Mouse (Mus musculus) intestine, postnatal 0 days (tissue): ENCODE data around the gene Hjurp. TPM values are rescaled to one million over a fixed set of nuclear protein-coding genes. Genes with fewer than 3 reads are reported as not detected.

Source experiments
- ATAC-seq: fragments of 200-750 bp; cut with Nextera tagmentation; 2 replicates; pipeline ENCODE4 v1.8.0; 2017; ENCODE audit warnings: mild to moderate bottlenecking, moderate TSS enrichment, moderate library complexity
- H3K27ac ChIP-seq: fragments of 300-500 bp; sonication (generic); 2 replicates; pipeline ENCODE4 v1.5.1; 2014; ENCODE audit warnings: mild to moderate bottlenecking, low read depth, low read length, moderate library complexity
- H3K27me3 ChIP-seq: fragments of 300-500 bp; sonication (generic); replicated peaks from 2 replicates; pipeline ENCODE4 v1.6.1; 2014; ENCODE audit warnings: low read length, mixed read lengths; ENCODE audit not compliant: control insufficient read depth, insufficient read depth
- H3K36me3 ChIP-seq: fragments of 300-500 bp; sonication (generic); 2 replicates; pipeline ENCODE4 v1.6.1; 2014; ENCODE audit warnings: mild to moderate bottlenecking, moderate library complexity; ENCODE audit not compliant: control insufficient read depth, insufficient read depth
- H3K4me1 ChIP-seq: fragments of 300-500 bp; sonication (generic); replicated peaks from 2 replicates; pipeline ENCODE4 v1.6.1; 2014; ENCODE audit warnings: antibody characterized with exemption, low read length, mixed read lengths; ENCODE audit not compliant: control insufficient read depth, insufficient read depth
- H3K4me2 ChIP-seq: fragments of 300-500 bp; sonication (generic); replicated peaks from 2 replicates; pipeline ENCODE4 v1.6.1; 2014; ENCODE audit warnings: low read depth, mild to moderate bottlenecking, moderate library complexity
- H3K4me3 ChIP-seq: fragments of 300-500 bp; sonication (generic); 2 replicates; pipeline ENCODE4 v1.5.1; 2014; ENCODE audit warnings: low read depth, low read length
- H3K9ac ChIP-seq: fragments of 300-500 bp; sonication (generic); 2 replicates; pipeline ENCODE4 v1.6.1; 2014; ENCODE audit warnings: mild to moderate bottlenecking, low read depth, low read length
- H3K9me3 ChIP-seq: fragments of 300-500 bp; sonication (generic); 2 replicates; pipeline ENCODE4 v1.6.1; 2016; ENCODE audit warnings: mixed run types; ENCODE audit not compliant: control insufficient read depth
- CTCF ChIP-seq: sonication (generic); IDR thresholded peaks from 2 replicates; pipeline ENCODE4 v1.5.1; 2016; ENCODE audit warnings: low read depth, mild to moderate bottlenecking, control low read depth, antibody characterized with exemption, moderate library complexity
- WGBS: fragments of 180-500 bp; shearing (Covaris S2); extraction: QIAGEN DNeasy Blood & Tissue Kit; methylation state at CpG from one replicate; pipeline ENCODE4 v1.1.7; 2014; 5-methylcytosine and 5-hydroxymethylcytosine counted together
- polyA plus RNA-seq: library from polyadenylated mRNA; unstranded; fragments of >200 nt; fragmentation: Nextera tagmentation; extraction: Ambion mirVana; gene quantifications from 2 replicates; pipeline ENCODE4 v1.2.1, GENCODE M21; 2015

Gene Hjurp
- polyA plus RNA-seq, 1 experiment from 2014 or later = 29.1 TPM

- Histone ChIP-seq H3K27me3 (no peaks in the 10 kb centered on the region), H3K4me3 (no peak overlapping the region), H3K9ac (no peak overlapping the region), H3K27ac (no peak overlapping the region), H3K4me1 (no peaks in the 10 kb centered on the region), H3K4me2 (no peak overlapping the region), H3K36me3 (no peaks in the 10 kb centered on the region), H3K9me3 (peaks cover 16% of the 10 kb centered on the region; the same call in 1 of the 2 replicates)
- no peak for TF ChIP-seq CTCF
- WGBS = 61% methylated on average over 3 of the region's 3 CpGs
- ATAC-seq = no peak
These were observed 14.1 kb upstream of the Hjurp start for GRCm38 (mm10) chr1:88291409-88292005.

GRCm38 (mm10) chr1:88290511-88290910 is 13.1 kb upstream of the Hjurp start:
- H3K27me3 ChIP-seq = no peaks in the 10 kb centered on the region
- H3K36me3 ChIP-seq = no peaks in the 10 kb centered on the region
- H3K27ac ChIP-seq = no peak overlapping the region
- H3K4me2 ChIP-seq = no peak overlapping the region
- H3K4me3 ChIP-seq = no peak overlapping the region
- H3K9me3 ChIP-seq = 0 out of 2 replicates have a peak, but pooled peaks cover 10% of the 10 kb centered on the region
- no peak for ATAC-seq
- WGBS = 71% methylated on average over 1 of the region's 1 CpGs
- H3K4me1 ChIP-seq = no peaks in the 10 kb centered on the region
- no peak overlapping the region for H3K9ac ChIP-seq
- TF ChIP-seq CTCF = no peak

DNA sequence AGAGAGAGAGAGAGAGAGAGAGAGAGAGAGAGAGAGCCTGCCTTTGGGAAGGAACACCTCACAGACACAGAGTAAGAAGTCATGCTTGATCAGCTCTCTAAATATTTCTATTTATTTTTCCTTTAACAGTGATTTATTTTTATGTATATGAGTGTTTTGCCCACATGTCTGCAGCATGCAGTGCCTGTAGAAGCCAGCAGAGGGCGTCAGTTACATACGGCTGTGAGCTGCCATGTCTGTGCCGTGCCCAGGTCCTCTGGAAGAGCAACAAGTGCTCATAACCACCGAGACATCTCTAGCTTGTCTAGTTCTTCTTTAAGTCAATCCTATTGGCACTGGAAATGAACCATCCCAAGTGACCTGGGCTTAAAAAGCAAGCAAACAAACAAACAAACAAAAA is 12.5 kb upstream of the Hjurp start:
- peak; percentile 86 for TF ChIP-seq CTCF
- Histone ChIP-seq H3K36me3 (no peaks in the 10 kb centered on the region), H3K4me2 (no peak overlapping the region), H3K4me3 (no peak overlapping the region), H3K27ac (no peak overlapping the region), H3K4me1 (no peaks in the 10 kb centered on the region), H3K9me3 (0 out of 2 replicates have a peak, but pooled peaks cover 10% of the 10 kb centered on the region), H3K27me3 (no peaks in the 10 kb centered on the region), H3K9ac (no peak overlapping the region)
- 43% methylated on average over 4 of the region's 4 CpGs for WGBS
- no peak for ATAC-seq

DNA sequence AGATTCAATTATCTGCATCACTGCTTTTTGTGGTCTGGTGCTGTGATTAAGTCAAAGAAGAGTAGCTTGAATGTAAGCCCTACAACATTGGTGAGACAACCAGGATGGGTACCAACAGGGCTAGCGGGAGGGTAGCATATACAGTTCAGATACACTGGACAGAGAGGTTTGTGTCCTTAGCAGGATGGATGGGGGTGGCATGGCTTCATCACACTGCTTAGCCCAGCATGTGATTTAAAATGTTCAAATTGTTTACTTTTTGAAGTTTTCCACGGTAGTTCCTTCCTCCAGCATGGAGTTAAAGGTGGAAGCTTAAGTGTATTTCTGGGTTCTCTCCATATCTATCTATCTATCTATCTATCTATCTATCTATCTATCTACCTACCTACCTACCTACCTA is 11.7 kb upstream of the Hjurp start:
- 46% methylated on average over 2 of the region's 2 CpGs for WGBS
- no peaks in the 10 kb centered on the region for H3K36me3 ChIP-seq
- H3K9ac ChIP-seq = no peak overlapping the region
- H3K27ac ChIP-seq = no peak overlapping the region
- no peaks in the 10 kb centered on the region for H3K4me1 ChIP-seq
- H3K9me3 ChIP-seq = 0 out of 2 replicates have a peak, but pooled peaks cover 7% of the 10 kb centered on the region
- H3K4me3 ChIP-seq = no peak overlapping the region
- ATAC-seq = no peak
- no peak for TF ChIP-seq CTCF
- H3K27me3 ChIP-seq = no peaks in the 10 kb centered on the region
- no peak overlapping the region for H3K4me2 ChIP-seq

DNA sequence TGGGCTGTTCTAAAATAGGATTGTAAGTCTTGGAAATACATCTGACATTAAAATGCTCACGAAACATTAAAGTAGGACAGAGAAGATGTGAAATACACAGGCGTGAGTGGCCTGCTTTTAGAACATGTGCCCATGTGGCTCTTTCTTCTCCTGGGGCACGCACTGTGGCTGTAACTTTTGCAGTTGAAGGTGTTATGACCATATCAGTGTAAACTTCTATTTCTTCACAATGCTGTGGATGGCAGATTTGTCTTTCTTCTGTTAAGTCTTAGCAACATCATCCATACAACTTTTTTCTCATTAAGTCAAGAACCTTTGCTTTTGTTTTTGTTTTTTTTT is 11.3 kb upstream of the Hjurp start:
- H3K27ac ChIP-seq = no peak overlapping the region
- H3K9me3 ChIP-seq = 0 out of 2 replicates have a peak, but pooled peaks cover 7% of the 10 kb centered on the region
- 75% methylated on average over 3 of the region's 3 CpGs for WGBS
- no peak overlapping the region for H3K9ac ChIP-seq
- H3K27me3 ChIP-seq = no peaks in the 10 kb centered on the region
- no peak for ATAC-seq
- 0 out of 2 replicates have a peak, but pooled peaks cover 1% of the 10 kb centered on the region for H3K4me1 ChIP-seq
- no peak overlapping the region for H3K4me2 ChIP-seq
- H3K36me3 ChIP-seq = no peaks in the 10 kb centered on the region
- no peak overlapping the region for H3K4me3 ChIP-seq
- no peak for TF ChIP-seq CTCF

DNA sequence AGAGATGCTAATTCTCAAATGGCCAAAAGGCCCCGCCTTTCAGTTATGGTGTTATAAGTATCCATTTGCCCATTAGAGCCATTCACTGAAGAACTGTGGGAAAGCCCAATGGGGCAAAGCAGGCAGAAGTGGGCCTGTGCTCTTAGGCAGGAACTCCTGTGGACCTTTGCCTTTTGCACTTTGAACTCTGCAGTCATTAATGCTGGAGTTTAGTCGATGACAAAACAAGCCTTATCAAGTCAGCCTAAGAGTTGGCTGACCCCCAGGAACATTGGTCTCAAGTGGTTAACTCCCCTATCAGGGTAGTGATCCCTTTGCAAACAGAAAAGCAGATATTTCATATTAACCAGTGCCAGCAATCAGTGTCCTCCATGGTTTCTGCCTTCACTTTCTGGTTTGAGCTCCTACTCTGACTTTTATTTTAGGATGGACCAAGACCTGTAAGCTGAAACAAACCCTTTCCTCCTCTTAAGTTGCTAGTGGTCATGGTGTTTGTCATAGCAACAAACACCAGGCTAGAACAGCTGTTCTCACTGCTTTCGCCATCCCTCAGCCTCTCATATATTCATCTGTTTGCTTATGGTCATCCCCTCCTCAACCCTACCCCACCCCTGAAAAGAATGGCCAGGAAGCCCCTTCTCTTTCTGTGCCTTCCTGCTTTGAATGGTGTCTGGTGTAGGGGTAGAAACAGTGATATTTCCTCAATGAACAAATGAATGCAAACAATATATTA is 10.8 kb upstream of the Hjurp start:
- ATAC-seq = peak; percentile 77
- Histone ChIP-seq H3K4me3 (no peak overlapping the region), H3K4me2 (no peak overlapping the region), H3K27ac (peak overlapping the region; percentile 9; the same call in 1 of the 2 replicates), H3K27me3 (no peaks in the 10 kb centered on the region), H3K4me1 (0 out of 2 replicates have a peak, but pooled peaks cover 3% of the 10 kb centered on the region), H3K9me3 (0 out of 2 replicates have a peak, but pooled peaks cover 7% of the 10 kb centered on the region), H3K36me3 (no peaks in the 10 kb centered on the region), H3K9ac (no peak overlapping the region)
- WGBS = 28% methylated on average over 3 of the region's 3 CpGs
- no peak for TF ChIP-seq CTCF
